Mouse (Mus musculus) lung, adult 2 months (tissue): ENCODE results near the gene Kcnh1.

Experiments used
- CTCF ChIP-seq: fragments of 200-500 bp; IDR thresholded peaks from 2 replicates; pipeline ENCODE4 v1.5.1; 2011; ENCODE audit warnings: mild to moderate bottlenecking, low read length, control low read depth; ENCODE audit not compliant: insufficient read depth
- POLR2A ChIP-seq: fragments of 200-500 bp; IDR thresholded peaks from 2 replicates; pipeline ENCODE4 v1.6.1; 2011; ENCODE audit warnings: low read depth, mild to moderate bottlenecking, control low read depth, low read length, borderline replicate concordance; ENCODE audit errors: extremely low read depth

GRCm38 (mm10) chr1:192555516-192555915 lies 364.9 kb downstream of the Kcnh1 start:
- no peak for TF ChIP-seq CTCF
- TF ChIP-seq POLR2A: no peak
